ENCODE assay signal across 9 mouse cellular contexts in the genomic region with DNA sequence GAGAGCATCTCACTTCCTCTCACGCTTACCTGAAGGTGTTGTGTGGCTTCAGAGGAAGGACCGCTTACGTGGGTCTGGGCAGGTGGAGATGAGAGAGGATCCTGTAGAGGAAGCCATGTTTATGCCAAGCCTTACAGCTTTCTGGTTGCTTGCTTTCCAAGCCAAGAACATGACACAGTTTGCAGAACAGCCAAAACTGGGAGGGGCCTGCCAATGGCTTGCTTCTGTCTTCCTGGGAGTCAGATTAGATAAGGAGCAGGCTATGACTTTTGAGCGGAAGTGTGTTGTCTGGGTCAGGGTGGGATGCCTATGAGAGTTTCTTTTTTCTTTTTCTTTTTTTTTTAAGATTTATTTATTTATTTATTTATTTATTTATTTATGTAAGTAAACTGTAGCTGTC. TPM values are rescaled to one million over a fixed set of nuclear protein-coding genes. Genes with fewer than 3 reads are reported as not detected.
DNase-seq lines count a peak whose midpoint lies in the region; ATAC-seq and TF ChIP-seq lines count a peak whose summit lies in the region.
"Had no signal": no experiment of that assay in that cellular context is flagged by ENCODE, and none has a peak within 500 bp of the region (broad histone marks: within the 10 kb centered on the region; RNA-seq: fewer than 3 reads in every experiment).

No protein-coding gene starts in this region.

- WGBS in lung, postnatal 0 days = 79% methylated on average over 4 of the region's 4 CpGs
- 90% methylated on average over 4 of the region's 4 CpGs for WGBS in intestine, embryonic 15.5 days

- TF ChIP-seq EP300 in lung, postnatal 0 days (IDR thresholded peaks at IDR 0.05) = no peak

- no peaks in the 10 kb centered on the region for H3K27me3 ChIP-seq in lung, postnatal 0 days (replicated peaks; ENCODE audit: insufficient read depth, low read length)
- H3K27me3 ChIP-seq in intestine, embryonic 15.5 days (replicated peaks) = no peaks in the 10 kb centered on the region

- no peaks in the 10 kb centered on the region for H3K9me3 ChIP-seq in lung, postnatal 0 days (ENCODE audit: low read length)
- H3K9me3 ChIP-seq in intestine, embryonic 15.5 days = no peaks in the 10 kb centered on the region

- no peak overlapping the region for H3K9ac ChIP-seq in lung, postnatal 0 days (replicated peaks; ENCODE audit: low read depth)
- H3K9ac ChIP-seq in intestine, embryonic 15.5 days = no peak overlapping the region
- H3K9ac ChIP-seq: hindbrain, embryonic 14.5 days had no signal

- ATAC-seq in lung, postnatal 0 days = no peak
- no peak for ATAC-seq in intestine, embryonic 15.5 days

- intact Hi-C loops in heart, postnatal 14 days (cut with DNase I) = loop anchor here (2.0 kb wide), 1 partner anchor 245 kb away; no protein-coding TSS in a partner anchor

- no peak for TF ChIP-seq CTCF in lung, postnatal 0 days (IDR thresholded peaks at IDR 0.05)

- peaks cover 42% of the 10 kb centered on the region for H3K36me3 ChIP-seq in lung, postnatal 0 days (ENCODE audit: insufficient read depth, low read length)
- peaks cover 24% of the 10 kb centered on the region; the same call in 1 of the 2 replicates for H3K36me3 ChIP-seq in intestine, embryonic 15.5 days

- H3K4me3 ChIP-seq in lung, postnatal 0 days (ENCODE audit: low read depth, low read length) = no peak overlapping the region
- H3K4me3 ChIP-seq in intestine, embryonic 15.5 days (replicated peaks) = no peak overlapping the region

- peak; percentile 53 for DNase-seq in cerebellum, adult 9-10 months
- DNase-seq in cerebellum, postnatal 4 days (ENCODE audit: low spot score in 2 of 2) = no peak
- DNase-seq in lung, adult 18-20 months = peak; percentile 17 to 26
- DNase-seq in lung, postnatal 0 days (ENCODE audit: low spot score) = no peak
- DNase-seq in heart, postnatal 14 days = peak; percentile 22 to 31
- peak; percentile 35 for DNase-seq in skeletal muscle tissue, adult 2 months (ENCODE audit: low read depth, low spot score)
- DNase-seq in ovary, adult 18-20 months (ENCODE audit: low spot score) = no peak

- H3K27ac ChIP-seq in lung, postnatal 0 days (ENCODE audit: low read length) = no peak overlapping the region
- H3K27ac ChIP-seq in intestine, embryonic 15.5 days = no peak overlapping the region
- H3K27ac ChIP-seq: hindbrain, embryonic 14.5 days had no signal

- no peak overlapping the region for H3K4me2 ChIP-seq in lung, postnatal 0 days (replicated peaks; ENCODE audit: low read depth, low read length)
- H3K4me2 ChIP-seq in intestine, embryonic 15.5 days (replicated peaks) = no peak overlapping the region
- H3K4me2 ChIP-seq: hindbrain, embryonic 14.5 days had no signal

- no peaks in the 10 kb centered on the region for H3K4me1 ChIP-seq in lung, postnatal 0 days (ENCODE audit: insufficient read depth, low read depth, low read length)
- H3K4me1 ChIP-seq in intestine, embryonic 15.5 days (replicated peaks) = no peaks in the 10 kb centered on the region

RNA-seq across cellular contexts. Expression of a gene that starts 22.7 kb away (rescaled TPM):
- 0.99 and 1.6 TPM in 2 replicates for polyA plus RNA-seq in lung, postnatal 0 days (2015; fragmentation: Nextera tagmentation; extraction: Ambion mirVana)
- 1 to 10 TPM; 1.0 to 1.3 TPM for total RNA-seq in heart, postnatal 14 days (2021)
- polyA plus RNA-seq in intestine, embryonic 15.5 days (2015; fragmentation: Nextera tagmentation; extraction: Ambion mirVana) = 2.4 and 2.7 TPM in 2 replicates

RNA-seq across cellular contexts. Expression of a gene that starts 22.8 kb away (rescaled TPM):
- 43.3 and 43.7 TPM in 2 replicates for polyA plus RNA-seq in lung, postnatal 0 days (2015; fragmentation: Nextera tagmentation; extraction: Ambion mirVana)
- 10 to 100 TPM; 22.4 to 24.6 TPM for total RNA-seq in heart, postnatal 14 days (2021)
- 62.8 and 64.4 TPM in 2 replicates for polyA plus RNA-seq in intestine, embryonic 15.5 days (2015; fragmentation: Nextera tagmentation; extraction: Ambion mirVana)

RNA-seq across cellular contexts. Expression of a gene that starts 23.0 kb away (rescaled TPM):
- polyA plus RNA-seq in lung, postnatal 0 days (2015; fragmentation: Nextera tagmentation; extraction: Ambion mirVana) = 79.6 and 82.3 TPM in 2 replicates
- 10 to 100 TPM; 45.8 to 60.7 TPM for total RNA-seq in heart, postnatal 14 days (2021)
- polyA plus RNA-seq in intestine, embryonic 15.5 days (2015; fragmentation: Nextera tagmentation; extraction: Ambion mirVana) = 91.1 and 94.7 TPM in 2 replicates

Comparison
In these comparisons a context has a peak if more than half of its experiments do, and no peak if none do; other contexts are left out.
1. DNase-seq: peak in cerebellum, adult 9-10 months (single experiment), lung, adult 18-20 months (2 of 2), heart, postnatal 14 days (2 of 2) and skeletal muscle tissue, adult 2 months (single experiment); none in cerebellum, postnatal 4 days (0 of 2), lung, postnatal 0 days (single experiment) and ovary, adult 18-20 months (single experiment).